Mouse (Mus musculus) embryonic facial prominence, embryonic 10.5 days (tissue): ENCODE data around the gene Man1a2. TPM values are rescaled to one million over a fixed set of nuclear protein-coding genes. Genes with fewer than 3 reads are reported as not detected.

ENCODE experiments used
- DNase-seq: peaks from one replicate; pipeline ENCODE4 v3.0.0-alpha.2; 2017; ENCODE audit warnings: low spot score
- H3K27ac ChIP-seq: fragments of 300-500 bp; sonication (generic); replicated peaks from 2 replicates; pipeline ENCODE4 v1.5.1; 2016; ENCODE audit warnings: mild to moderate bottlenecking
- H3K27me3 ChIP-seq: fragments of 300-500 bp; sonication (generic); replicated peaks from 2 replicates; pipeline ENCODE4 v1.6.1; 2016; ENCODE audit warnings: low read depth, mild to moderate bottlenecking; ENCODE audit not compliant: poor library complexity, severe bottlenecking
- H3K36me3 ChIP-seq: fragments of 300-500 bp; sonication (generic); replicated peaks from 2 replicates; pipeline ENCODE4 v1.6.1; 2016; ENCODE audit warnings: mild to moderate bottlenecking, moderate library complexity
- H3K4me1 ChIP-seq: fragments of 300-500 bp; sonication (generic); 2 replicates; pipeline ENCODE4 v1.6.1; 2016
- H3K4me3 ChIP-seq: fragments of 300-500 bp; sonication (generic); 2 replicates; pipeline ENCODE4 v1.5.1; 2016; ENCODE audit warnings: mild to moderate bottlenecking, moderate library complexity
- H3K9me3 ChIP-seq: fragments of 300-500 bp; sonication (generic); 2 replicates; pipeline ENCODE4 v1.6.1; 2016; ENCODE audit warnings: mild to moderate bottlenecking
- WGBS: fragments of 180-500 bp; shearing (Covaris S2); methylation state at CpG from one replicate; pipeline ENCODE4 v1.1.7; 2016; 5-methylcytosine and 5-hydroxymethylcytosine counted together
- polyA plus RNA-seq: library from polyadenylated mRNA; unstranded; fragments of >200 nt; fragmentation: Nextera tagmentation; extraction: Ambion mirVana; gene quantifications from 2 replicates; pipeline ENCODE4 v1.2.1, GENCODE M21; 2016

Man1a2 gene
- polyA plus RNA-seq, 1 experiment from 2014 or later: 65.6 TPM

DNA sequence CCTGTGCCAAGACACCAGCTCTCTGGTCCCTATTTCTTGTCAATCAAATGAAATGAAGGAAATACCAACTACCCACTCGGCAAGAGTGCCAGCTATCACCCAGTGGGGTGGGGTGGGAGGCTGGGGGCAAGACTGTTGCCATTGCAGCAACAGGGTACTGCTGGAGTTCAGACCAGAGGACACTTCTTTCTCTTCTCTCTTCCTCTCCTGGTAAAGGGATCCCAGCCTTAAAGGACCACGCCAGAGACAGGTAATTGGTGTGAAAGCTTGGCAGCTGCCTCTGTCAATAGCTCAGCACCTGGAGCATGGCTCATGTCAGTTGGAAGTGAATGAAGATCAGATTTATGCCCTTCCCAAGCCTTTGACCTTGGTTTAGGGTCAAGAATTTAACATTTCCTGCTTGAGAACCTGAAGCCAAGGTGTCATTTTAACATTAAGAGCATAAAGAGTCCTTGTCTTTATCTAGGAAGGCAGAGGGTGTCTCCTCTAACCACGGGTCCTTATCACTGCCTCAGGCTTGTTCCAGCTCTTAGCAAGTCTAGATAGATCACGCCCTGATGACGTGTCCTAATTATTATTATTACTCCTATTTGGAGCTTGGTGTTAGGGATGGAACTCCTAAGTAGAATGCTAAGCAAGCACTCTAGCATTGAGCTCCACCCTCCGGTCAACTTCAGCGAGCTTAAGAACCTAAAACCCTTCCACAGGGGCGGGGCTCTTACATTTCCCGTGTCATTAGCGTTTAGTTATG, 138.0 kb downstream of the Man1a2 start:
- Histone ChIP-seq H3K4me3 (no peak overlapping the region), H3K9me3 (no peaks in the 10 kb centered on the region), H3K27ac (no peak overlapping the region), H3K27me3 (no peaks in the 10 kb centered on the region), H3K4me1 (no peaks in the 10 kb centered on the region; the same call in 1 of the 2 replicates), H3K36me3 (no peaks in the 10 kb centered on the region)
- DNase-seq: no peak
- WGBS: 76% methylated on average over 10 of the region's 10 CpGs

DNA sequence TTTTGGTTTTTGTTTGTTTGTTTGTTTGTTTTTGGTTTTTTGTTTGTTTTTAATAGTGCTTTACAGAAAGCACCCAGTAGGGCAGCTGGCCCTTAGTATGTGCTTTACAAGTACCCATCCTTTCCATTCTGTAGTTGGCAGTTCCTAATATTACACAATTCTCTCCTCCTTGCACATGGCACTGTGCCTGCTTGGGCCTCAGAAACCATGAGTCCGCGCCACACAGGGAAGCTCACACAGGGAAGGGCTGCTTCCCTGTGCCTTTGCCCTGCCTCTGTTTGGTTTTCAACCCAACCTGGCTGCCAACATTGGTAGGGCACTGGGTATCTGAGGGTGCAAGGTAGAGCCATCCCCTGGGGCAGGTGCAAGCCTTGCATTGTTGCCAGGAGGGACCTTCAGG, 148.6 kb downstream of the Man1a2 start:
- Histone ChIP-seq H3K27me3 (no peaks in the 10 kb centered on the region), H3K9me3 (no peaks in the 10 kb centered on the region), H3K27ac (no peak overlapping the region), H3K4me1 (peaks cover 4% of the 10 kb centered on the region; the same call in 1 of the 2 replicates), H3K36me3 (no peaks in the 10 kb centered on the region), H3K4me3 (no peak overlapping the region)
- no peak for DNase-seq
- 94% methylated on average over 2 of the region's 2 CpGs for WGBS

GRCm38 (mm10) chr3:100535902-100536301, 149.4 kb downstream of the Man1a2 start:
- Histone ChIP-seq H3K9me3 (no peaks in the 10 kb centered on the region), H3K4me3 (no peak overlapping the region), H3K27ac (no peak overlapping the region), H3K27me3 (no peaks in the 10 kb centered on the region), H3K4me1 (peaks cover 4% of the 10 kb centered on the region; the same call in 1 of the 2 replicates), H3K36me3 (no peaks in the 10 kb centered on the region)
- no peak for DNase-seq
- 72% methylated on average over 4 of the region's 4 CpGs for WGBS

GRCm38 (mm10) chr3:100535298-100535697, 150.0 kb downstream of the Man1a2 start:
- WGBS: 53% methylated on average over 3 of the region's 3 CpGs
- Histone ChIP-seq H3K27ac (no peak overlapping the region), H3K9me3 (no peaks in the 10 kb centered on the region), H3K4me1 (peaks cover 4% of the 10 kb centered on the region; the same call in 1 of the 2 replicates), H3K4me3 (no peak overlapping the region), H3K36me3 (no peaks in the 10 kb centered on the region), H3K27me3 (no peaks in the 10 kb centered on the region)
- no peak for DNase-seq

DNA sequence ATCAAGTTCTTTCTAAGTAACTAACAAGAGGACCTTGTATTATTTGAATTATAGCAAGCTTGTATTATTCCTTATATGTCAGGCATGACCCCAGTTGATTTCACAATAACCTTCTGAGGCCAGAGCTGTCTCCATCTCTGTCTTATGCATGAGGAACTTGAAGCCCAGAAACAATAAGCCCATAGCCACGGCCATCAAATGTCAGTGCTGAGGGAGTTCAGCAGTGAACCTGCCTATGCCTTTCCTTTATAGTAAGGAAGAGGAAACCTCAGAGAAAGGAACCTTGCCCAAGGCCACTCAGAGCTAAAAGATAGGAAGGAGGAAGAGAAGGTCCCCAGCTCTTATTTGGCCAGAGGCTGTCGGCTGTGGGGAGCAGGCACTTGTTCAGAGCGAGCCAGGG, 150.9 kb downstream of the Man1a2 start:
- Histone ChIP-seq H3K36me3 (no peaks in the 10 kb centered on the region), H3K27ac (no peak overlapping the region), H3K9me3 (no peaks in the 10 kb centered on the region), H3K27me3 (no peaks in the 10 kb centered on the region), H3K4me1 (peaks cover 4% of the 10 kb centered on the region; the same call in 1 of the 2 replicates), H3K4me3 (no peak overlapping the region)
- DNase-seq: no peak
- 81% methylated on average over 3 of the region's 3 CpGs for WGBS

DNA sequence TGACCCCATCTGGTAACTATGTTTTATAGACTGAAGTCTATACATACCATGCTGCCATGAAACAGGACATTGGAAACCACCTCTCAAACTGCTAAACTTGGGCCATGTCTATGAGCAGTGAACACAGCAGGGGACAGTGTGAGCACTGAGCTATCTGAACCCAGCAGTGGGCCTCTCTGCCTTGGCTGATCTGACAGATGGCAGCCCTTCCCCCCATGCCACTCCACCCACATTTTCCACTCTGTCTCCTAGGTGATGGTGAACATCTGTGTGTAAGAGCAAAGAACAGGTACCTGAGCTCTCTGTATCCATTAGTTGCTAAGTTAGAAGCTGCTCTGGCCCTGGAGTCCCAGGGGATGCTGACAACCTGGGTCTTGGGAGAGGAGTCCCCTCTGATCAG, 151.9 kb downstream of the Man1a2 start:
- peaks cover 4% of the 10 kb centered on the region; the same call in 1 of the 2 replicates for H3K4me1 ChIP-seq
- DNase-seq: no peak
- H3K9me3 ChIP-seq: no peaks in the 10 kb centered on the region
- H3K27me3 ChIP-seq: no peaks in the 10 kb centered on the region
- H3K27ac ChIP-seq: no peak overlapping the region
- no peak overlapping the region for H3K4me3 ChIP-seq
- H3K36me3 ChIP-seq: no peaks in the 10 kb centered on the region

- H3K36me3 ChIP-seq: no peaks in the 10 kb centered on the region
- H3K27me3 ChIP-seq: no peaks in the 10 kb centered on the region
- no peak for DNase-seq
- 91% methylated on average over 5 of the region's 5 CpGs for WGBS
- no peaks in the 10 kb centered on the region for H3K9me3 ChIP-seq
- peaks cover 4% of the 10 kb centered on the region; the same call in 1 of the 2 replicates for H3K4me1 ChIP-seq
- no peak overlapping the region for H3K4me3 ChIP-seq
- no peak overlapping the region for H3K27ac ChIP-seq
These were observed 154.4 kb downstream of the Man1a2 start for GRCm38 (mm10) chr3:100530919-100531318.

DNA sequence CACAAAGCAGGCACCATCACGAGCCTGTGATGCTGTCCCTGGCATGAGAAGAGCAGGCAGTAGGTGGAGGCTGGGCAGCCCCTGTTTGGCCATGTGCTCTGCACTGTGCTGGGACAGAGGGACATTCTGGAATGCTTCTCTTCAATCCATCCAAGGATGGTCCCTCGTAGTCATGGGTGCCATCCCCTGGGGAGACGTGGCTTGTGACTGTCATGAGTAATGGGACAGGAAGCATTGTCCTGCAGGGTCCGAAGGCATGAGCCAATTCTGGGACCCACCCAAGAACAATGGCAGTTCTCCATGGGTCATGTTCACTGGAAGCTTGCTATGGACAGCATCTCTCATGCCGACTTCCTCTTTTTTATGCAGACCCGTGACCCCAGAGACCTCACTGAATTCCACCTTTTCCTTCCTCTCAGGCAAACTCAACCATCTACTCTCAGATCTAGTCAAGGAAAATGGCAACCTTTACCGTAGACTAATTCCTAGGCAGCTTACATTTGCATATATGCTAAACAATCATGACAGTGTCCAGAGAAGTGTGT, 155.0 kb downstream of the Man1a2 start:
- DNase-seq: no peak
- WGBS: 86% methylated on average over 7 of the region's 7 CpGs
- no peaks in the 10 kb centered on the region for H3K27me3 ChIP-seq
- H3K4me1 ChIP-seq: peaks cover 4% of the 10 kb centered on the region; the same call in 1 of the 2 replicates
- no peak overlapping the region for H3K27ac ChIP-seq
- no peaks in the 10 kb centered on the region for H3K36me3 ChIP-seq
- H3K9me3 ChIP-seq: no peaks in the 10 kb centered on the region
- no peak overlapping the region for H3K4me3 ChIP-seq

GRCm38 (mm10) chr3:100522671-100523070, 162.6 kb downstream of the Man1a2 start:
- Histone ChIP-seq H3K9me3 (no peaks in the 10 kb centered on the region), H3K27me3 (no peaks in the 10 kb centered on the region), H3K4me1 (no peaks in the 10 kb centered on the region), H3K36me3 (no peaks in the 10 kb centered on the region), H3K27ac (no peak overlapping the region), H3K4me3 (no peak overlapping the region)
- no peak for DNase-seq
- WGBS: 81% methylated on average over 7 of the region's 7 CpGs

DNA sequence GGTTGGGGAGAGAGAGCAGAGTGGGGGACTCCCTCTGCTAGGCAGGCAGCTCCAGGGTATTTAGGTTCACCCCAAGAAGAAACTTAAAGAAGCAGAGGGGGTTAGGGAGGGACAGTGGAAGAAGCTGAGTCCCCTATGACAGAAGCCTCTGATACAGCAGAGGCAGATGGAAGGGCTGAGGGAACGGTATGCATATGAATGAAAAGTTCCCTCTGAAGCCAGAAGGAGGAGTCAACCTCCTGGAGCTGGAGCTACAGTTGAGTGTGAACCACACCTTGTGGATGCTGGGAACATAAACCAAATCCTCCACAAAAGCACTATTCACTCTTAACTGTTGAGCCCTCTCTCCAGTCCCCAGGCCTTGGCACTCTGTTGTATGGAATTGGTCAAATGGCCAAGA, 163.7 kb downstream of the Man1a2 start:
- no peak overlapping the region for H3K4me3 ChIP-seq
- 61% methylated on average over 1 of the region's 1 CpGs for WGBS
- no peaks in the 10 kb centered on the region for H3K4me1 ChIP-seq
- no peaks in the 10 kb centered on the region for H3K27me3 ChIP-seq
- H3K27ac ChIP-seq: no peak overlapping the region
- no peaks in the 10 kb centered on the region for H3K9me3 ChIP-seq
- H3K36me3 ChIP-seq: no peaks in the 10 kb centered on the region
- no peak for DNase-seq

DNA sequence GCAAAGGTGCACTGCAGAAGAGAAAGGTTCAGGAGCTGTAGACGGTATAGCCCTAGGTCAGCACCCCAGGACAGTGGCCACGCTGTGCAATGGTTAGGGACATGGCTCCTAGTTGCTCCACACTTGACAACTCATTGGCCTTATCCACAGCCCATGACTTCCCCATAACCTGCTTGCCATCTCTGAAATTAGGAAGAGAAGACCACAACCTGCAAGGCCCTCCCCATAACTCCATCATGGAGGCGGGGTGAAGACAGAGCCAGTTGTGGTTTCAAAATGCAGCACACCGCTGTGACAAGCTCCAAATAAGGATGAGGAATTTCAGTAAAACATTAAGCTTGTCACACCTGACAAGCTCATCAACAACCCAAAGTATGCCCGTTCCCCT, 169.6 kb downstream of the Man1a2 start:
- 86% methylated on average over 5 of the region's 5 CpGs for WGBS
- H3K27me3 ChIP-seq: no peaks in the 10 kb centered on the region
- H3K27ac ChIP-seq: no peak overlapping the region
- no peaks in the 10 kb centered on the region for H3K9me3 ChIP-seq
- no peak for DNase-seq
- H3K4me1 ChIP-seq: no peaks in the 10 kb centered on the region
- no peak overlapping the region for H3K4me3 ChIP-seq
- no peaks in the 10 kb centered on the region for H3K36me3 ChIP-seq

DNA sequence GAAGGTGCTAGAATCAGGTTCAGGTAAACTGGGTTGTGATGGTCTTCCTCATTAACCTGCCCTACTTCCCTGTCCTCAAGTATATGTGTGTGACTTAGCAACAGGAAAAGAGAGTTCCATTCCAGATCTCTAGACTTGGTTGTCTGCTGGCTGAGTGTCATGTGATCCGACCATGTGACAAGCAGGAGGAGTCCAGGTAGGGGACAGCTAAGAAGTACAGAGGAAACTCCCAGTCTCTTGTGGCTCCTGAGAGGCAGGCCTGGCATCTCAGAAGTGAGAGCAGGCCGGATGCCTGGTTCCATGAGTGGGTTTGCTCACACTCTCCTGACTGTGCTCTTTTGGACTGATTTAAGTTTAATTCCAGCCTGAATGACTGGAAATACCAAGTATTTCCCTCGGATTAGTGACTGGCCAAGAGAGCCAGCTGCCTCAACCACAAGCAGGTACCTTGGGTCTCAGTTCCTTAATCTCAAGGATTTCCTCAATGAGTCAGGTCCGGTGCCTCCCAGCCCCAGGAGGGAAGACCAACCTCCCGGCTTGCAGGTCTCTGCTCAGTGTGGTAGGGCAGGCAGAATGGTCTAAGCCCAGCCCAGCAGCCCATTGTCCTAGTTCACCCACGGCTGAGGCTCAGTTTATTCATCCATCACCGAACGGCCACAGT, 170.1 kb downstream of the Man1a2 start:
- H3K36me3 ChIP-seq: no peaks in the 10 kb centered on the region
- 77% methylated on average over 8 of the region's 8 CpGs for WGBS
- DNase-seq: no peak
- no peaks in the 10 kb centered on the region for H3K9me3 ChIP-seq
- H3K4me1 ChIP-seq: no peaks in the 10 kb centered on the region
- no peak overlapping the region for H3K4me3 ChIP-seq
- H3K27ac ChIP-seq: no peak overlapping the region
- no peaks in the 10 kb centered on the region for H3K27me3 ChIP-seq
